Comparison of ENCODE assay signal across 29 mouse cellular contexts in the genomic region with DNA sequence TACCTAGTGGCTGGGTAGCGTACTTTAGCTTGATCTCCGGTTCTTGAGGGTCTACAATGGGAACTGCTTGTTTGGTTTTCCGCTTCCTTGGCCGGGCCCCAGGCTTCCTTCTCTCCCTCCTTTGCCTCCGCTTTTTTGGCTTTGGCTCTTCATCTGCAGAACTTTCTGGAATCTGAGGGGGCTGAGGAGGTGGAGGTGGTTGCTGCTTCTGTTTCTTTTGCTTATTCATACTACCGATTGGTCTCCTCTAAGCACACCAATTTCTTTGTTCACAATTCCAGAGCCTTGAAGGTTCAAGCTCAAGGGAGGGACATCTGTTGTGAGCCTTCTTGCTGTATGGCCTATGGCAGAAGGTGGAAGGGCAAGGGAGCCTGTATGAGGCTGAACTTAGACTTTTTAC. TPM values are rescaled to one million over a fixed set of nuclear protein-coding genes. Genes with fewer than 3 reads are reported as not detected.
A peak's percentile ranks its signal among the peaks of the same experiment; 100 is the strongest.
DNase-seq lines count a peak whose midpoint lies in the region; ATAC-seq lines count a peak whose summit lies in the region.
"Had no signal": no experiment of that assay in that cellular context is flagged by ENCODE, and none has a peak within 500 bp of the region (broad histone marks: within the 10 kb centered on the region; RNA-seq: fewer than 3 reads in every experiment).

No protein-coding gene starts in this region.

- no peaks in the 10 kb centered on the region; the same call in 1 of the 2 replicates for H3K9me3 ChIP-seq in forebrain, embryonic 11.5 days (ENCODE audit: control insufficient read depth, low read length)
- no peaks in the 10 kb centered on the region for H3K9me3 ChIP-seq in forebrain, embryonic 16.5 days (ENCODE audit: control insufficient read depth, low read length)
- H3K9me3 ChIP-seq: embryonic facial prominence, embryonic 12.5 days; embryonic facial prominence, embryonic 15.5 days; forebrain, embryonic 12.5 days; forebrain, embryonic 15.5 days; G1E; heart, embryonic 10.5 days; heart, embryonic 13.5 days; hindbrain, embryonic 12.5 days; hindbrain, embryonic 15.5 days had no signal

- no peak overlapping the region for H3K27ac ChIP-seq in forebrain, embryonic 11.5 days (ENCODE audit: low read depth, low read length)
- H3K27ac ChIP-seq in forebrain, embryonic 16.5 days (ENCODE audit: low read length): no peak overlapping the region
- H3K27ac ChIP-seq: embryonic facial prominence, embryonic 12.5 days; embryonic facial prominence, embryonic 15.5 days; forebrain, embryonic 12.5 days; forebrain, embryonic 15.5 days; heart, embryonic 10.5 days; heart, embryonic 13.5 days; hindbrain, embryonic 12.5 days; hindbrain, embryonic 15.5 days had no signal

- H3K27me3 ChIP-seq in forebrain, embryonic 11.5 days (ENCODE audit: control insufficient read depth, insufficient read depth, low read length): no peaks in the 10 kb centered on the region
- H3K27me3 ChIP-seq in forebrain, embryonic 16.5 days (replicated peaks; ENCODE audit: control insufficient read depth, insufficient read depth, low read length): no peaks in the 10 kb centered on the region
- H3K27me3 ChIP-seq: embryonic facial prominence, embryonic 12.5 days; embryonic facial prominence, embryonic 15.5 days; forebrain, embryonic 12.5 days; forebrain, embryonic 15.5 days; hindbrain, embryonic 12.5 days; hindbrain, embryonic 15.5 days; Patski had no signal

- WGBS in forebrain, embryonic 11.5 days: 95% methylated on average over 6 of the region's 6 CpGs
- WGBS in forebrain, embryonic 16.5 days: 98% methylated on average over 6 of the region's 6 CpGs

- no peak overlapping the region for H3K4me2 ChIP-seq in forebrain, embryonic 11.5 days (ENCODE audit: low read depth, low read length, severe bottlenecking)
- H3K4me2 ChIP-seq in forebrain, embryonic 16.5 days (ENCODE audit: low read length): no peak overlapping the region
- H3K4me2 ChIP-seq: embryonic facial prominence, embryonic 12.5 days; embryonic facial prominence, embryonic 15.5 days; forebrain, embryonic 12.5 days; forebrain, embryonic 15.5 days; heart, embryonic 13.5 days; hindbrain, embryonic 12.5 days; hindbrain, embryonic 15.5 days had no signal

- no peak for ATAC-seq in forebrain, embryonic 11.5 days (replicated peaks; ENCODE audit: low FRiP score)
- ATAC-seq in forebrain, embryonic 16.5 days: no peak
- ATAC-seq in cerebellum, adult (ENCODE audit: insufficient number of reproducible peaks, low FRiP score, low TSS enrichment): no peak
- ATAC-seq: forebrain, embryonic 15.5 days; Patski had no signal

- H3K4me1 ChIP-seq in forebrain, embryonic 11.5 days (replicated peaks; ENCODE audit: control insufficient read depth, insufficient read depth, low read length): no peaks in the 10 kb centered on the region
- H3K4me1 ChIP-seq in forebrain, embryonic 16.5 days (replicated peaks; ENCODE audit: control insufficient read depth, insufficient read depth, low read length): no peaks in the 10 kb centered on the region
- H3K4me1 ChIP-seq: embryonic facial prominence, embryonic 12.5 days; embryonic facial prominence, embryonic 15.5 days; forebrain, embryonic 12.5 days; forebrain, embryonic 15.5 days; hindbrain, embryonic 12.5 days; hindbrain, embryonic 15.5 days had no signal

- no peak overlapping the region for H3K9ac ChIP-seq in forebrain, embryonic 11.5 days (ENCODE audit: low read length)
- H3K9ac ChIP-seq in forebrain, embryonic 16.5 days (replicated peaks; ENCODE audit: low read depth, low read length): no peak overlapping the region
- H3K9ac ChIP-seq: embryonic facial prominence, embryonic 12.5 days; embryonic facial prominence, embryonic 15.5 days; forebrain, embryonic 12.5 days; forebrain, embryonic 15.5 days; heart, embryonic 13.5 days; hindbrain, embryonic 12.5 days; hindbrain, embryonic 15.5 days had no signal

- H3K4me3 ChIP-seq in forebrain, embryonic 11.5 days (ENCODE audit: low read depth, low read length): no peak overlapping the region
- no peak overlapping the region for H3K4me3 ChIP-seq in forebrain, embryonic 16.5 days (replicated peaks; ENCODE audit: low read length)
- H3K4me3 ChIP-seq: embryonic facial prominence, embryonic 12.5 days; embryonic facial prominence, embryonic 15.5 days; forebrain, embryonic 12.5 days; forebrain, embryonic 15.5 days; heart, embryonic 10.5 days; heart, embryonic 13.5 days; hindbrain, embryonic 12.5 days; hindbrain, embryonic 15.5 days had no signal

- DNase-seq in forebrain, embryonic 11.5 days (ENCODE audit: low spot score): peak; percentile 10
- DNase-seq in right cerebral cortex, postnatal 10 days (ENCODE audit: low spot score in 2 of 2): peak; percentile 6 to 13
- DNase-seq in right cerebral cortex, adult 2 months (ENCODE audit: low spot score in 2 of 2): no peak
- peak; percentile 9 for DNase-seq in thymus, postnatal 4 days
- no peak for DNase-seq in thymus, postnatal 10 days (ENCODE audit: low spot score in 2 of 2)
- DNase-seq: adrenal gland, postnatal 25 days; B cell, adult 2 months; cerebellum, adult 11 months; cerebellum, adult 2 months; cerebellum, adult 9-11 months; cerebellum, postnatal 25 days; gastrocnemius, postnatal 25 days; heart, adult 18-20 months; heart, postnatal 14 days had no signal

- no peaks in the 10 kb centered on the region for H3K36me3 ChIP-seq in forebrain, embryonic 11.5 days (ENCODE audit: control insufficient read depth, insufficient read depth, low read length)
- H3K36me3 ChIP-seq in forebrain, embryonic 16.5 days (ENCODE audit: control insufficient read depth, insufficient read depth): no peaks in the 10 kb centered on the region
- H3K36me3 ChIP-seq: embryonic facial prominence, embryonic 12.5 days; embryonic facial prominence, embryonic 15.5 days; forebrain, embryonic 12.5 days; forebrain, embryonic 15.5 days; G1E; heart, embryonic 10.5 days; heart, embryonic 13.5 days; hindbrain, embryonic 12.5 days; hindbrain, embryonic 15.5 days had no signal

RNA-seq across cellular contexts. Expression of a gene that starts 33.0 kb away (rescaled TPM):
- not detected in 2 replicates for polyA plus RNA-seq in forebrain, embryonic 11.5 days (2014; fragmentation: Nextera tagmentation; extraction: Ambion mirVana)
- not detected in 2 replicates for polyA plus RNA-seq in forebrain, embryonic 16.5 days (2015; fragmentation: Nextera tagmentation; extraction: Ambion mirVana)
- polyA plus RNA-seq: cerebellum, adult 2 months; embryonic facial prominence, embryonic 12.5 days; embryonic facial prominence, embryonic 15.5 days; forebrain, embryonic 12.5 days; forebrain, embryonic 15.5 days; frontal cortex, adult 2 months; G1E; gonadal fat pad, adult 2 months; heart, embryonic 13.5 days; hindbrain, embryonic 15.5 days; intestine, embryonic 14.5 days had no signal

Comparison
In these comparisons a context has a peak if more than half of its experiments do, and no peak if none do; other contexts are left out.
1. DNase-seq: peak in forebrain, embryonic 11.5 days (single experiment), right cerebral cortex, postnatal 10 days (2 of 2) and thymus, postnatal 4 days (single experiment); none in right cerebral cortex, adult 2 months (0 of 2) and thymus, postnatal 10 days (0 of 2).